18 mouse cellular contexts compared by ENCODE assay signal in the genomic region with DNA sequence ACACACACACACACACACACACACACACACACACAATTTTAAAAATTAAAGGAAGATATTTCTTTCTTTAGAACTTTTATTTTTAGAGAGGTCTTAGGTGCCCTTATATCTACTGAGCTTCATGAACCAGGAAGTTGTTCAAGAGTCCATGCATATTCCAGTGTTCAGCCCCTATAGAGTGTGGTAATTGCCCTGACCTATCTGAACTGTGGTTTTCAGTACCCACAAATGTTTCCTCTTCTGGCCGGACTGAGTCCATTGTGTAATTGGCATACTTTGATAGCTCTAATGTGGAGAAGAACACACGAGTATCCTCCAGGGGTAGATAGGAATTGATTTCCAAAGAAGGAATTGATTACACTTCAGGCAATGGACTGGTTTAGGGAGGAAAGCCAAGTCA. TPM values are rescaled to one million over a fixed set of nuclear protein-coding genes. Genes with fewer than 3 reads are reported as not detected.
DNase-seq lines count a peak whose midpoint lies in the region; ATAC-seq lines count a peak whose summit lies in the region.
"Had no signal": no experiment of that assay in that cellular context is flagged by ENCODE, and none has a peak within 500 bp of the region (broad histone marks: within the 10 kb centered on the region; RNA-seq: fewer than 3 reads in every experiment).

No protein-coding gene starts in this region.

- ATAC-seq in granulocyte monocyte progenitor cell, adult 5-6 weeks (replicated peaks; ENCODE audit: poor library complexity, severe bottlenecking) = peak; percentile 97
- peak; percentile 98 for ATAC-seq in megakaryocyte progenitor cell, adult 5-6 weeks (replicated peaks; ENCODE audit: poor library complexity)
- ATAC-seq: forebrain, embryonic 14.5 days; forebrain, embryonic 16.5 days had no signal

- DNase-seq in 416B (ENCODE audit: low read depth) = peak; percentile 84
- no peak for DNase-seq in left cerebral cortex, adult 11 months (ENCODE audit: low spot score)
- no peak for DNase-seq in right cerebral cortex, adult 18-20 months
- DNase-seq: adrenal gland, adult 2 months; adrenal gland, postnatal 14 days; adrenal gland, postnatal 36 days; cerebellum, adult 11-12 months; cerebellum, adult 2 months; cerebellum, adult 9-10 months; cerebellum, postnatal 10 days; cerebellum, postnatal 25 days; embryo, embryonic 11 days had no signal

RNA-seq across cellular contexts. Expression of a gene that starts 11.3 kb away (rescaled TPM):
- not detected in 2 replicates for total RNA-seq in granulocyte monocyte progenitor cell, adult 5-6 weeks (2014; fragmentation: Nextera tagmentation)
- not detected in 2 replicates for total RNA-seq in granulocyte monocyte progenitor cell, adult 5-6 weeks (2017)
- total RNA-seq in megakaryocyte progenitor cell, adult 5-6 weeks (2015) = not detected in 2 replicates
- total RNA-seq in megakaryocyte progenitor cell, adult 5-6 weeks (2017) = not detected in 2 replicates
- total RNA-seq: adrenal gland, adult 2 months; adrenal gland, postnatal 14 days; adrenal gland, postnatal 36 days; ES-E14; MEL had no signal
